Mouse (Mus musculus): ENCODE measurements around the gene Lhx6. TPM values are rescaled to one million over a fixed set of nuclear protein-coding genes. Genes with fewer than 3 reads are reported as not detected.

Lhx6 gene
- polyA plus RNA-seq, 1 experiment = 1.4 TPM

- H3K27ac ChIP-seq (ENCODE audit: insufficient read depth, low read depth, low read length) = no peak overlapping the region
- DNase-seq = no peak
- H3K27me3 ChIP-seq (replicated peaks; ENCODE audit: control insufficient read depth, insufficient read depth, low read length) = no peaks in the 10 kb centered on the region
- no peak for TF ChIP-seq POLR2A (IDR thresholded peaks at IDR 0.05; ENCODE audit: low read depth, low read length)
- TF ChIP-seq CTCF (conservative IDR thresholded peaks at IDR 0.05; ENCODE audit: insufficient read depth, insufficient read length, low read depth, low read length) = no peak
- 58% methylated on average over 3 of the region's 3 CpGs for WGBS
- no peaks in the 10 kb centered on the region for H3K36me3 ChIP-seq (ENCODE audit: control insufficient read depth, insufficient read depth, low read length)
- peaks cover under 1% of the 10 kb centered on the region; the same call in 1 of the 2 replicates for H3K4me1 ChIP-seq (ENCODE audit: control insufficient read depth, insufficient read depth, low read length)
- H3K4me3 ChIP-seq (ENCODE audit: insufficient read depth, low read depth, low read length) = no peak overlapping the region
These were observed 52.0 kb downstream of the Lhx6 start for GRCm38 (mm10) chr2:36053249-36053648.

GRCm38 (mm10) chr2:36049567-36049954 is 55.6 kb downstream of the Lhx6 start:
- Histone ChIP-seq H3K4me1 (ENCODE audit: control insufficient read depth, insufficient read depth, low read length) (peaks cover 3% of the 10 kb centered on the region; the same call in 1 of the 2 replicates), H3K27me3 (replicated peaks; ENCODE audit: control insufficient read depth, insufficient read depth, low read length) (no peaks in the 10 kb centered on the region), H3K36me3 (ENCODE audit: control insufficient read depth, insufficient read depth, low read length) (no peaks in the 10 kb centered on the region), H3K27ac (ENCODE audit: insufficient read depth, low read depth, low read length) (no peak overlapping the region), H3K4me3 (ENCODE audit: insufficient read depth, low read depth, low read length) (peak overlapping the region; percentile 91)
- no peak for DNase-seq
- TF ChIP-seq POLR2A (IDR thresholded peaks at IDR 0.05; ENCODE audit: low read depth, low read length) (no peak), CTCF (conservative IDR thresholded peaks at IDR 0.05; ENCODE audit: insufficient read depth, insufficient read length, low read depth, low read length) (no peak)
- WGBS = 32% methylated on average over 10 of the region's 10 CpGs

- under 1% methylated on average over 44 of the region's 44 CpGs for WGBS
- DNase-seq = peak; percentile 99
- H3K4me3 ChIP-seq (ENCODE audit: insufficient read depth, low read depth, low read length) = peak within 1 kb of the TSS; percentile 91
- H3K4me1 ChIP-seq (ENCODE audit: control insufficient read depth, insufficient read depth, low read length) = peaks cover 3% of the 10 kb centered on the region; the same call in 1 of the 2 replicates
- H3K36me3 ChIP-seq (ENCODE audit: control insufficient read depth, insufficient read depth, low read length) = no peaks in the 10 kb centered on the region
- H3K27me3 ChIP-seq (replicated peaks; ENCODE audit: control insufficient read depth, insufficient read depth, low read length) = no peaks in the 10 kb centered on the region
- peak within 1 kb of the TSS; percentile 84 for H3K27ac ChIP-seq (ENCODE audit: insufficient read depth, low read depth, low read length)
- TF ChIP-seq POLR2A (IDR thresholded peaks at IDR 0.05; ENCODE audit: low read depth, low read length) = peak; percentile 92
- no peak for TF ChIP-seq CTCF (conservative IDR thresholded peaks at IDR 0.05; ENCODE audit: insufficient read depth, insufficient read length, low read depth, low read length)
These were observed 56.3 kb downstream of the Lhx6 start, which contains the start of the genes Ndufa8 and Morn5 for GRCm38 (mm10) chr2:36048748-36049566. Gene Ndufa8, minus strand, starts transcription at chr2:36049406. Gene Morn5, plus strand, starts transcription at chr2:36049458.

GRCm38 (mm10) chr2:36048164-36048563 is 57.0 kb downstream of the Lhx6 start:
- peak overlapping the region; percentile 56 for H3K27ac ChIP-seq (ENCODE audit: insufficient read depth, low read depth, low read length)
- H3K36me3 ChIP-seq (ENCODE audit: control insufficient read depth, insufficient read depth, low read length) = no peaks in the 10 kb centered on the region
- TF ChIP-seq CTCF (conservative IDR thresholded peaks at IDR 0.05; ENCODE audit: insufficient read depth, insufficient read length, low read depth, low read length) (no peak), POLR2A (IDR thresholded peaks at IDR 0.05; ENCODE audit: low read depth, low read length) (no peak)
- H3K4me3 ChIP-seq (ENCODE audit: insufficient read depth, low read depth, low read length) = peak overlapping the region; percentile 91
- WGBS = 17% methylated on average over 8 of the region's 8 CpGs
- H3K27me3 ChIP-seq (replicated peaks; ENCODE audit: control insufficient read depth, insufficient read depth, low read length) = no peaks in the 10 kb centered on the region
- peak; percentile 41 for DNase-seq
- peaks cover 3% of the 10 kb centered on the region; the same call in 1 of the 2 replicates for H3K4me1 ChIP-seq (ENCODE audit: control insufficient read depth, insufficient read depth, low read length)

GRCm38 (mm10) chr2:36040872-36041271 is 64.3 kb downstream of the Lhx6 start:
- Histone ChIP-seq H3K4me1 (ENCODE audit: control insufficient read depth, insufficient read depth, low read length) (no peaks in the 10 kb centered on the region), H3K27me3 (replicated peaks; ENCODE audit: control insufficient read depth, insufficient read depth, low read length) (no peaks in the 10 kb centered on the region), H3K4me3 (ENCODE audit: insufficient read depth, low read depth, low read length) (no peak overlapping the region), H3K27ac (ENCODE audit: insufficient read depth, low read depth, low read length) (no peak overlapping the region), H3K36me3 (ENCODE audit: control insufficient read depth, insufficient read depth, low read length) (peaks cover 1% of the 10 kb centered on the region; the same call in 1 of the 2 replicates)
- 44% methylated on average over 1 of the region's 1 CpGs for WGBS
- TF ChIP-seq POLR2A (IDR thresholded peaks at IDR 0.05; ENCODE audit: low read depth, low read length) (no peak), CTCF (conservative IDR thresholded peaks at IDR 0.05; ENCODE audit: insufficient read depth, insufficient read length, low read depth, low read length) (no peak)
- no peak for DNase-seq

GRCm38 (mm10) chr2:36039297-36039985 is 65.8 kb downstream of the Lhx6 start:
- H3K36me3 ChIP-seq (ENCODE audit: control insufficient read depth, insufficient read depth, low read length) = peaks cover 1% of the 10 kb centered on the region; the same call in 1 of the 2 replicates
- WGBS = 76% methylated on average over 7 of the region's 7 CpGs
- no peak overlapping the region for H3K27ac ChIP-seq (ENCODE audit: insufficient read depth, low read depth, low read length)

More at GRCm38 (mm10) chr2:36039297-36039985, 65.8 kb downstream of the Lhx6 start:
- Histone ChIP-seq H3K4me3 (ENCODE audit: insufficient read depth, low read depth, low read length) (no peak overlapping the region), H3K4me1 (ENCODE audit: control insufficient read depth, insufficient read depth, low read length) (no peaks in the 10 kb centered on the region), H3K27me3 (replicated peaks; ENCODE audit: control insufficient read depth, insufficient read depth, low read length) (no peaks in the 10 kb centered on the region)
- TF ChIP-seq CTCF (conservative IDR thresholded peaks at IDR 0.05; ENCODE audit: insufficient read depth, insufficient read length, low read depth, low read length) (no peak), POLR2A (IDR thresholded peaks at IDR 0.05; ENCODE audit: low read depth, low read length) (no peak)
- no peak for DNase-seq

All from kidney, adult 2 months (tissue).